Comparison of ENCODE assay signal across 9 mouse cellular contexts in the genomic region with DNA sequence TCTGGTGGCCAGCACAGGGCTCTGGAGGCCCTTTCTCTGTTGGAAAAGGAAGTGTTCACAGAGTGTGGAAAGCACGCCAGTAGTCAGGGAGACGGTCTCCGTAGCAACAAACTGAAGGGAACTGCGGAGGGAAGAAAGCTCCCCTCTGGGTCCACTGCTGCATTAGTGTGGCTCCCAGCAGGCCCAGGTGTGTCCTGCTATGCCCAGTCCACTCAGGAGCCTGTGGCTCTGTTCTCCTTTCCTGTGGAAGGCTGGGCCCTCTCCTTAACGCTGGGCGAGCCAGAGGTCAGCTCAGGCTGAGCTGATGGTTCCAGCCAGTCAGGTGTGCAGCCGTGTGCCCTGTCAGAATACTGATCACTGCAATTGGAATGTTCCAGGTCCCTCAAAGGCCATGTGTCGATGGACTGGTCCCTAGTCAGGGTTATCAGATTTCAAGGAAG. TPM values are rescaled to one million over a fixed set of nuclear protein-coding genes. Genes with fewer than 3 reads are reported as not detected.
A peak's percentile ranks its signal among the peaks of the same experiment; 100 is the strongest.
DNase-seq lines count a peak whose midpoint lies in the region; ATAC-seq lines count a peak whose summit lies in the region.
"Had no signal": no experiment of that assay in that cellular context is flagged by ENCODE, and none has a peak within 500 bp of the region (broad histone marks: within the 10 kb centered on the region; RNA-seq: fewer than 3 reads in every experiment).

No protein-coding gene starts in this region.

- H3K27me3 ChIP-seq in kidney, embryonic 15.5 days: no peaks in the 10 kb centered on the region

- ATAC-seq in kidney, embryonic 15.5 days (replicated peaks; ENCODE audit: low FRiP score): no peak; the same call in 1 of the 2 replicates

- H3K9ac ChIP-seq in kidney, embryonic 15.5 days: no peak overlapping the region

- H3K36me3 ChIP-seq in kidney, embryonic 15.5 days: no peaks in the 10 kb centered on the region

- H3K4me3 ChIP-seq in kidney, embryonic 15.5 days (replicated peaks): no peak overlapping the region

- H3K4me1 ChIP-seq in kidney, embryonic 15.5 days: 0 out of 2 replicates have a peak, but pooled peaks cover 5% of the 10 kb centered on the region

- H3K9me3 ChIP-seq in kidney, embryonic 15.5 days (replicated peaks): no peaks in the 10 kb centered on the region

- no peak overlapping the region for H3K4me2 ChIP-seq in kidney, embryonic 15.5 days

- WGBS in kidney, embryonic 15.5 days: 32% methylated on average over 8 of the region's 8 CpGs

- peak; percentile 24 for DNase-seq in kidney, adult 11 months
- DNase-seq in gastrocnemius, postnatal 25 days: peak; percentile 54
- peak; percentile 38 for DNase-seq in kidney, adult 9 months
- DNase-seq in left cerebral cortex, postnatal 14 days (ENCODE audit: low spot score in 2 of 2): peak; percentile 65 to 69
- peak; percentile 69 for DNase-seq in retina, embryonic 14.5 days (ENCODE audit: low spot score)
- no peak for DNase-seq in B cell, adult 2 months
- DNase-seq in Muller cell, postnatal 12 days (ENCODE audit: inconsistent ontology term): no peak

- intact Hi-C loops in left cerebral cortex, postnatal 14 days (cut with DNase I): no loop called here

- no peak overlapping the region for H3K27ac ChIP-seq in kidney, embryonic 15.5 days

RNA-seq across cellular contexts. Expression of a gene that starts 24.5 kb away (rescaled TPM):
- 13.5 TPM in 2 replicates for polyA plus RNA-seq in kidney, embryonic 15.5 days (2015; fragmentation: Nextera tagmentation; extraction: Ambion mirVana)
- 10 to 100 TPM; 11.2 to 12.4 TPM for total RNA-seq in gastrocnemius, postnatal 25 days (2021)
- 1 to 10 TPM in 1 of 2 experiments, under 1 TPM in 1; 0.75 to 1.2 TPM for total RNA-seq in left cerebral cortex, postnatal 14 days (2021)
- total RNA-seq: liver, adult 2 months had no signal
- polyA plus RNA-seq: liver, adult 2 months had no signal

RNA-seq across cellular contexts. Expression of a gene that starts 58.8 kb away (rescaled TPM):
- 93.4 and 101 TPM in 2 replicates for polyA plus RNA-seq in kidney, embryonic 15.5 days (2015; fragmentation: Nextera tagmentation; extraction: Ambion mirVana)
- 10 to 100 TPM; 78.6 to 79.8 TPM for total RNA-seq in gastrocnemius, postnatal 25 days (2021)
- total RNA-seq in left cerebral cortex, postnatal 14 days (2021): 100 to 1,000 TPM; 107 TPM

Comparison
In these comparisons a context has a peak if more than half of its experiments do, and no peak if none do; other contexts are left out.
1. DNase-seq: peak in kidney, adult 11 months (single experiment), gastrocnemius, postnatal 25 days (single experiment), kidney, adult 9 months (single experiment), left cerebral cortex, postnatal 14 days (2 of 2) and retina, embryonic 14.5 days (single experiment); none in B cell, adult 2 months (0 of 2) and Muller cell, postnatal 12 days (single experiment).
2. RNA of a gene that starts 24.5 kb away (total RNA-seq): 11.2 to 12.4 TPM in gastrocnemius, postnatal 25 days; 0.75 to 1.2 TPM in left cerebral cortex, postnatal 14 days; every median in the first group is over 4 times any median in the second.